Mouse (Mus musculus) limb, embryonic 12.5 days (tissue): ENCODE results near the gene Kpna7. TPM values are rescaled to one million over a fixed set of nuclear protein-coding genes. Genes with fewer than 3 reads are reported as not detected.

Source experiments
- ATAC-seq: fragments of 200-750 bp; cut with Nextera tagmentation; 2 replicates; pipeline ENCODE4 v1.8.0; 2017; ENCODE audit warnings: low read depth, moderate TSS enrichment; ENCODE audit not compliant: insufficient number of reproducible peaks, insufficient read depth, low FRiP score, low TSS enrichment
- H3K27ac ChIP-seq: fragments of 300-500 bp; sonication (generic); 2 replicates; pipeline ENCODE4 v1.5.1; 2016; ENCODE audit warnings: mild to moderate bottlenecking, moderate library complexity
- H3K27me3 ChIP-seq: fragments of 300-500 bp; sonication (generic); 2 replicates; pipeline ENCODE4 v1.6.1; 2016; ENCODE audit warnings: mild to moderate bottlenecking, moderate library complexity
- H3K36me3 ChIP-seq: fragments of 300-500 bp; sonication (generic); 2 replicates; pipeline ENCODE4 v1.6.1; 2016; ENCODE audit warnings: mild to moderate bottlenecking, moderate library complexity
- H3K4me1 ChIP-seq: fragments of 300-500 bp; sonication (generic); replicated peaks from 2 replicates; pipeline ENCODE4 v1.6.1; 2016
- H3K4me2 ChIP-seq: fragments of 300-500 bp; sonication (generic); 2 replicates; pipeline ENCODE4 v1.6.1; 2016; ENCODE audit warnings: mild to moderate bottlenecking, moderate library complexity
- H3K4me3 ChIP-seq: fragments of 300-500 bp; sonication (generic); replicated peaks from 2 replicates; pipeline ENCODE4 v1.5.1; 2016; ENCODE audit warnings: mild to moderate bottlenecking
- H3K9ac ChIP-seq: fragments of 300-500 bp; sonication (generic); replicated peaks from 2 replicates; pipeline ENCODE4 v1.6.1; 2016; ENCODE audit warnings: mild to moderate bottlenecking, moderate library complexity
- H3K9me3 ChIP-seq: fragments of 300-500 bp; sonication (generic); 2 replicates; pipeline ENCODE4 v1.6.1; 2016; ENCODE audit warnings: mild to moderate bottlenecking, moderate library complexity
- WGBS: fragments of 180-500 bp; shearing (Covaris S2); methylation state at CpG from one replicate; pipeline ENCODE4 v1.1.7; 2016; 5-methylcytosine and 5-hydroxymethylcytosine counted together
- polyA plus RNA-seq: library from polyadenylated mRNA; unstranded; fragments of >200 nt; fragmentation: Nextera tagmentation; extraction: Ambion mirVana; gene quantifications from 2 replicates; pipeline ENCODE4 v1.2.1, GENCODE M21; 2016

Gene Kpna7
- polyA plus RNA-seq, 1 experiment from 2014 or later: 0.36 TPM

DNA sequence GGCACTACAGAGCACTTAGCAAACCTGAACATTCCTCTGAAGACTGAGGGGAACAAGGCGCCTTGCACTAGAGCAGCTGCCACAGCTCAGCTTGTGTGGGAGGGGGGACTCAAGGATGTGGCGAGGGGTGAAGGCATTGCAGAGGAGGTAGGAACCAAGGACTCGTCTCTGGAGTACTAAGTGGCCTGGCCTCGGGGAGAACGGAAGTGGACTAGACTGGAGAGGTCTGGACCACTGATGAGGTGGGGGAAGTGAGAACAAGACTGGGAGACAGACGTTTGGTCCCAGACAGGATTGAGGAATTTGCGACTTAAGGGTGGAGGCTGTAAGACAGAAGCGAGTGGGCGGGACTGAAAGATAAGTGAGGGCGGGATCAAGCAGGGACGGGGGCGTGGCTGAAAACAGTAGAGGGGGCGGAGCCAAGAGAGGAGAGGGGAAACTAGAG lies 120.0 kb downstream of the Kpna7 start:
- Histone ChIP-seq H3K36me3 (no peaks in the 10 kb centered on the region), H3K4me3 (peak overlapping the region; percentile 94), H3K9ac (peak overlapping the region; percentile 44; the same call in 1 of the 2 replicates), H3K27ac (peak overlapping the region; percentile 96), H3K27me3 (peaks cover 5% of the 10 kb centered on the region; the same call in 1 of the 2 replicates), H3K9me3 (no peaks in the 10 kb centered on the region), H3K4me2 (peak overlapping the region; percentile 61), H3K4me1 (peaks cover 51% of the 10 kb centered on the region)
- WGBS: 3% methylated on average over 13 of the region's 13 CpGs
- ATAC-seq: peak; percentile 7

GRCm38 (mm10) chr5:144963401-144963800 lies 120.4 kb downstream of the Kpna7 start:
- WGBS: 39% methylated on average over 3 of the region's 3 CpGs
- Histone ChIP-seq H3K4me3 (peak overlapping the region; percentile 94), H3K4me2 (peak overlapping the region; percentile 61), H3K9me3 (no peaks in the 10 kb centered on the region), H3K36me3 (no peaks in the 10 kb centered on the region), H3K9ac (peak overlapping the region; percentile 44; the same call in 1 of the 2 replicates), H3K27ac (peak overlapping the region; percentile 96), H3K4me1 (peaks cover 55% of the 10 kb centered on the region), H3K27me3 (peaks cover 5% of the 10 kb centered on the region; the same call in 1 of the 2 replicates)
- ATAC-seq: no peak

DNA sequence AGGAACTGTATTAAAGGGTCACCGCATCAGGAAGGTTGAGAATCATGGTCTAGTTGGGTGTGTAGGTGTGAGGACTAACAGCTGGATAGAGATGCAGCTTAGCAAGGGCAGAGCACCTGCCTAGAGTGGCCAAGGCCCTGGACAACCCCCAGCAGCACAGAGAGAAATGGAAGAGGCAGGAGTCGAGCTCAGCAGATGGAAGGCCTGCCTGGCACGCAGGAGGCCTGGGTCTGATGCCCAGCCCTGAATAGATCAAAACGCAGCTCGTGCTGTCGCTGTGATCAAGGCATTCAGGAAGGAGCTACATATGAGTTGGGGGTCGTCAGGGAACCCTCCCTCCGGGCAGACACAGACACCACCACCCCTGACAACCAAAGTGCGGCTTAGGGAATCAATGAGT lies 125.6 kb downstream of the Kpna7 start:
- Histone ChIP-seq H3K9me3 (no peaks in the 10 kb centered on the region), H3K27me3 (no peaks in the 10 kb centered on the region), H3K4me2 (no peak overlapping the region), H3K9ac (no peak overlapping the region), H3K4me3 (no peak overlapping the region), H3K4me1 (peaks cover 36% of the 10 kb centered on the region), H3K36me3 (no peaks in the 10 kb centered on the region), H3K27ac (no peak overlapping the region)
- no peak for ATAC-seq
- WGBS: 77% methylated on average over 9 of the region's 9 CpGs

GRCm38 (mm10) chr5:144954432-144954831 lies 129.4 kb downstream of the Kpna7 start:
- no peak overlapping the region for H3K4me3 ChIP-seq
- H3K9me3 ChIP-seq: no peaks in the 10 kb centered on the region
- ATAC-seq: no peak
- H3K27ac ChIP-seq: no peak overlapping the region
- H3K27me3 ChIP-seq: no peaks in the 10 kb centered on the region
- H3K4me2 ChIP-seq: no peak overlapping the region
- no peak overlapping the region for H3K9ac ChIP-seq
- WGBS: 79% methylated on average over 7 of the region's 7 CpGs
- no peaks in the 10 kb centered on the region for H3K36me3 ChIP-seq
- H3K4me1 ChIP-seq: peaks cover 17% of the 10 kb centered on the region

GRCm38 (mm10) chr5:144952592-144952991 lies 131.2 kb downstream of the Kpna7 start:
- no peaks in the 10 kb centered on the region for H3K36me3 ChIP-seq
- H3K4me1 ChIP-seq: peaks cover 4% of the 10 kb centered on the region; the same call in 1 of the 2 replicates
- H3K9ac ChIP-seq: no peak overlapping the region
- no peak overlapping the region for H3K27ac ChIP-seq
- no peak for ATAC-seq
- 81% methylated on average over 2 of the region's 2 CpGs for WGBS
- H3K9me3 ChIP-seq: no peaks in the 10 kb centered on the region
- H3K4me2 ChIP-seq: no peak overlapping the region
- no peak overlapping the region for H3K4me3 ChIP-seq
- H3K27me3 ChIP-seq: no peaks in the 10 kb centered on the region

DNA sequence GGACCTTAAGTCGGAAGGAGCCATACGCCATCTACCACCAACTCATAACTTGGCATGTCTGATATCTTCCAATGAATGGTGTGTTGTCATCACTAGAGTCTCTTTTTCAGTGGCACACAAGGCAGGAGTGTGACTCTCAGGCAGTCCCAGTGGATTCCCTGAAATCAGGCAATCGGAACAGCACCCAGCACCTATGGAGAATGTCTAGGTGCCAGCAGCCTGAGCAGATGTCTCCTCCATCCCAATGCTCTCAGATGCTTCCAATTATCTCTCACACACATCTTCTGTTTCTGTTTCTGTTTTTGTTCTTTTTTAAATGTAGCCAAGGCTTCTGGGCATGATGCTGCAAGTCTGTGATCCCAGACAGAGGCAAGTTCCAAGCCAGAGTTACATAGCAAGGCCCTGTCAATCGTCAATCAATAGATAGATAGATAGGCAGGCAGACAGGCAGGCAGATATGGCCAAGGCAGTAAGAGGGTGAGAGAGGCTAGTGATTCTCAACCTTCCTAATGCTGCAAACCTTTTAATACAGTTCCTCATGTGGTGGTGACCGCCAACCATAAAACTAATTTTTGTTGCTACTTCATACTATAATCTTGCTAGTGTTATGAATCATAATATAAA lies 133.3 kb downstream of the Kpna7 start:
- no peak overlapping the region for H3K9ac ChIP-seq
- no peaks in the 10 kb centered on the region for H3K36me3 ChIP-seq
- H3K27ac ChIP-seq: no peak overlapping the region
- 95% methylated on average over 5 of the region's 5 CpGs for WGBS
- peaks cover 4% of the 10 kb centered on the region; the same call in 1 of the 2 replicates for H3K4me1 ChIP-seq
- H3K27me3 ChIP-seq: no peaks in the 10 kb centered on the region
- no peaks in the 10 kb centered on the region for H3K9me3 ChIP-seq
- H3K4me3 ChIP-seq: no peak overlapping the region
- ATAC-seq: no peak
- H3K4me2 ChIP-seq: no peak overlapping the region

- Histone ChIP-seq H3K4me2 (no peak overlapping the region), H3K36me3 (no peaks in the 10 kb centered on the region), H3K9ac (no peak overlapping the region), H3K4me3 (no peak overlapping the region), H3K27me3 (no peaks in the 10 kb centered on the region), H3K27ac (no peak overlapping the region), H3K9me3 (no peaks in the 10 kb centered on the region), H3K4me1 (peaks cover 4% of the 10 kb centered on the region; the same call in 1 of the 2 replicates)
- 80% methylated on average over 4 of the region's 4 CpGs for WGBS
- ATAC-seq: no peak
Observed at GRCm38 (mm10) chr5:144949856-144950255, 134.0 kb downstream of the Kpna7 start.

GRCm38 (mm10) chr5:144948422-144948821 lies 135.4 kb downstream of the Kpna7 start:
- H3K36me3 ChIP-seq: no peaks in the 10 kb centered on the region
- WGBS: 73% methylated on average over 11 of the region's 11 CpGs
- H3K4me2 ChIP-seq: no peak overlapping the region
- no peaks in the 10 kb centered on the region for H3K27me3 ChIP-seq
- H3K4me1 ChIP-seq: no peaks in the 10 kb centered on the region
- ATAC-seq: no peak
- H3K9ac ChIP-seq: no peak overlapping the region
- no peaks in the 10 kb centered on the region for H3K9me3 ChIP-seq
- H3K27ac ChIP-seq: no peak overlapping the region
- H3K4me3 ChIP-seq: no peak overlapping the region

DNA sequence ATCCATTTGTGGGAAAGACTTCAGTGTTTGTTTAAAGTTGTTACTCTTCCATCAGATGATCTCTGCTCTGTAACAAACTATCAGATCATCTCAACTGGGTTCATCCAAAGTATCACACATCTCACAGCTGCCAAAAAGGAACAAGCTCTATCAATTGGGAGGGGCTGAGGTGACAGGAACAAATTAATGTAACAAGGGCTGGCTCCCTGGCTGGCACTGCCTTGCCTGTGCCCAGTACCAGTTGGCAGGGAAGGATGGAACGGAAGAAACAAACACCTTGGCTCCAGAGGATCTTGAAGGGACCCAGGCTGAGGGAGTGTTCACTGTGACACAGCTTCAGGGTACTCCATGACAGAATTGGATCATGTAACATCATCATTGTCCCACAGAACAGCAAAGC lies 135.8 kb downstream of the Kpna7 start:
- no peak for ATAC-seq
- Histone ChIP-seq H3K4me3 (no peak overlapping the region), H3K4me2 (no peak overlapping the region), H3K27ac (no peak overlapping the region), H3K9ac (no peak overlapping the region), H3K4me1 (no peaks in the 10 kb centered on the region), H3K27me3 (no peaks in the 10 kb centered on the region), H3K36me3 (no peaks in the 10 kb centered on the region), H3K9me3 (no peaks in the 10 kb centered on the region)
- 83% methylated on average over 1 of the region's 1 CpGs for WGBS

GRCm38 (mm10) chr5:144946032-144946431 lies 137.8 kb downstream of the Kpna7 start:
- 93% methylated on average over 4 of the region's 4 CpGs for WGBS
- no peak overlapping the region for H3K27ac ChIP-seq
- no peaks in the 10 kb centered on the region for H3K4me1 ChIP-seq
- H3K4me3 ChIP-seq: no peak overlapping the region
- no peak overlapping the region for H3K4me2 ChIP-seq
- no peaks in the 10 kb centered on the region for H3K27me3 ChIP-seq
- H3K9me3 ChIP-seq: no peaks in the 10 kb centered on the region
- H3K36me3 ChIP-seq: no peaks in the 10 kb centered on the region
- ATAC-seq: no peak
- no peak overlapping the region for H3K9ac ChIP-seq

DNA sequence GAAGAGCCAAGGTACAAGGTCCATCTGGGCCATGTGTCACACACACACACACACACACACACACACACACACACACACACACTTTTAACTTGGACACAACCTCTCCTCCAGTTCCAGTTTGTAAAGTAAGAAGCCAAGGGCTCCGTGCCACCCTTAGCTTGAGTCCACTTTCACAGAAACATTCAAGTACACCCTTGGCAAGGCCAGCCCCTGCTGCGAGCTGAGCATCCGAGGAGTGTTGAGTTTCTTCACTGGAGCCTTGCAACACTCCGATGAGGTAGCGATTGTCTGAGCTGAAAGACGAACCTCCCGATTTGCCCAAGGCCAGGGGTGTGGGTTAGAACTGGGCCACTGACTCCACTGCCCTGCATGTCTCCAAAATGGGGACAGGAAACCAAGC lies 138.9 kb downstream of the Kpna7 start:
- Histone ChIP-seq H3K9ac (no peak overlapping the region), H3K4me2 (no peak overlapping the region), H3K27me3 (no peaks in the 10 kb centered on the region), H3K27ac (no peak overlapping the region), H3K4me3 (no peak overlapping the region), H3K36me3 (no peaks in the 10 kb centered on the region), H3K4me1 (no peaks in the 10 kb centered on the region), H3K9me3 (no peaks in the 10 kb centered on the region)
- ATAC-seq: no peak
- 88% methylated on average over 7 of the region's 7 CpGs for WGBS

GRCm38 (mm10) chr5:144944370-144944769 lies 139.5 kb downstream of the Kpna7 start:
- no peaks in the 10 kb centered on the region for H3K27me3 ChIP-seq
- no peaks in the 10 kb centered on the region for H3K36me3 ChIP-seq
- 84% methylated on average over 4 of the region's 4 CpGs for WGBS
- no peaks in the 10 kb centered on the region for H3K9me3 ChIP-seq
- no peaks in the 10 kb centered on the region for H3K4me1 ChIP-seq
- no peak overlapping the region for H3K4me2 ChIP-seq
- no peak overlapping the region for H3K27ac ChIP-seq
- H3K4me3 ChIP-seq: no peak overlapping the region
- no peak for ATAC-seq
- no peak overlapping the region for H3K9ac ChIP-seq
